Mouse (Mus musculus) urinary bladder, postnatal 14 days (tissue): ENCODE measurements around the gene Iqschfp.

Source experiments
- DNase-seq: peaks from one replicate; pipeline ENCODE4 v3.0.0; 2021; ENCODE audit warnings: low spot score

The Iqschfp gene

DNA sequence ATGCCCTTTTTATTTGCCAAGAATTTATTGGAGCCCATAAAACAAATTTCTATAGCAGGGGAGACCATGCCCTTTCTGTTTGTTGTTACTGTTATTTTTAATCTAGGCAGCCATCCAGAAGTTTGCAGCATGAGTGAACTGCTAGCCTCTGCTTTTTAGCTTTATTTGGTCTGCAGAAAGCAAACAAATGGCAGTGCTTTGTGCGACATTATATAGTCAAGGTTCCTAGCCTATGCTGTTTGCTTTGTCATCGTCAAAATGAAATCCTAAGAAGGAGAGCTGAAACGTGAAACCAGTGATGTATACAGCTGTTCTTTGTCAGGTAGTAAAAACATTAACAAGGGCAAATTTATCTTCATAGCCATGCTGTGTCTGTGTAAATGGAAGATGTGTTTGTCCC, 459.4 kb downstream of the Iqschfp start:
- no peak for DNase-seq

DNA sequence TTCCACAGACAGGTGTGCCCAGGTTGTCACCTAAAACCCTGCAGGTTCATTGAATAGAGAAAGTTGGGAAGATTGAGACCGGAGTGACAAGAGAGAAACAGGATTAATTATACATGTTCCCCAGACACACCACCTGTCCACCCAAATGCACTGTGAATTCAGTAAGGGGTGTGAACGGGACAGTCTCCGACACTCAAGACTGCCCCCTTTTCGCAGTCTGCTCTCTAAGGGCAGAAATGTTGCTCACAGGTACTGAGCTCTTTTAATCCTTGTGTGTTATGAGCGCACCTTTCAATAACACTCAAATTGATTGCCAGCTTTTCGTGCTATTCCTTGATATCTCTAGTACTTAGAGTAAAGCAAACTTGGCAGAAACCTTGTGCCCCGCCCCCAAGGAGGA, 460.9 kb downstream of the Iqschfp start:
- DNase-seq = no peak

DNA sequence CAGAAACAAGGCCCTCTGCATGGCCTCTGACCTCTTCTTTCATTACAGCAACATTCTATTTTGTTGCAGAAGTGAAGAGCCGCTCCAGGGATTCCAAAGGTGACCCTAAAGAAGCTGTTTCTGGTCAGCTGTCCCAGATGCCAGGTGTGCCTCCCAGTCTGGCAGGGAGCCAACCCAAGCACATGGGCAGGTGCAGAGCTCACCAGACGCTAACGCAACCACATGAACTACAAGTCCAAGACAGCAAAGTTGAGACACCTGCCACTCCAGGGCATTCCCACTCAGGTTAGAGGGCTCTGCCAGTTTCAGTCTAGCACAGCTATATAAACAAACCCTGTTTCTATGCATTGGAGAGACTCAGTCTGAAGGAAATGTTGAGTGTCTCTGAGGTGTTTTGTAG, 461.5 kb downstream of the Iqschfp start:
- no peak for DNase-seq

DNA sequence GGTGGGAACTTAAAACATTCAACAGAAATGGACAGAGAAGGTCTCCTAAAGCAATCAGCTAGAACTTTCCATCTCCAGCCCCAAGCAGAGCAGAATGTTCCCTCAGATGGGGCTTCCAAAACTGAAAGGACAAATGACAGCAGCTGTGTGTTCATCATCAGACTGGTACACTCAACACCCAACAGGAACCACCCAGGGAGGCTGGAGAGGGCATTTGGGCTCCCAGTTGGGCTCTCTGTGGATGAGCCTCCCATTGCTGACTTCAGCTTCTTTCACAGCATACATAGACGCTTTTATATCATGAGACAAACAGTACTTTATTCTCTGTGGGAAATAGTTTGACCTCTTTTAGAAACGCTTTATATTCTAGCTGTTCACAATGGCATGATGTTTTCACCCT, 464.5 kb downstream of the Iqschfp start:
- DNase-seq = no peak

DNA sequence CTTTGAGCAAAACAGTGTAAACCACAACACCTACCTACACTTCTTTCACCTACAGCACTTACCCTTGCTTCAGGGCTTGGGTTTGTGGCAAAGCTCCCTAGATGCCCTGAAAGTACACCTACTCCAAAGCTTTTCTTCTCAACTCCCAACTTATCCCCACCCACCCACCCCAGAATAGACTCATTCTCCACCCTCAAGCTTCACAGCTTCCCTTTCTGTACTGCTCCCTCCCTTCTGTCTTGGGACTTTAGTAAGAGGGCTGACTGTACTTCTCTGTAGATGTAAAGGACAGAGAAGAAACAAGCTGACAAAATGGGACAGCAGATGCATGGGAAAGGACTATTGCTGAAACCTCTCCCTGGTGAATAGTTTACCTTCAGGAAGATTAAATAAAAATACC, 476.0 kb downstream of the Iqschfp start:
- no peak for DNase-seq

DNA sequence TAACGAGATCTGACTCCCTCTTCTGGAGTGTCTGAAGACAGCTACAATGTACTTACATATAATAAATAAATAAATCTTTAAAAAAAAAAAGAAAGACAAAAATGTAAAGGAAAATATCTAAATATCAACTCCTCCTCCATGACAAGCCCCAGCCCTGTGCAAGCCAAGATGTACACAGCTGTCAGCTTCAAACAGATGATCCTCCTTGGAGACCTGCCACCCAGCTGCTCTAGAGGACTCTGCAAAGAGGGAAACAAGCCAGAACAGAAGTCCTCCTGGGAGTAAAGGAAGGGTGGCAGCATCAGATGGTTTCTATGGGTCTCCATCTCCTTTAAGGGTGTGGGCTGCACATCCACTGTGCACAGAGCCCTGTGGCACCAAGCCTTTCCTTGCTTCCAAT, 480.9 kb downstream of the Iqschfp start:
- DNase-seq = no peak

DNA sequence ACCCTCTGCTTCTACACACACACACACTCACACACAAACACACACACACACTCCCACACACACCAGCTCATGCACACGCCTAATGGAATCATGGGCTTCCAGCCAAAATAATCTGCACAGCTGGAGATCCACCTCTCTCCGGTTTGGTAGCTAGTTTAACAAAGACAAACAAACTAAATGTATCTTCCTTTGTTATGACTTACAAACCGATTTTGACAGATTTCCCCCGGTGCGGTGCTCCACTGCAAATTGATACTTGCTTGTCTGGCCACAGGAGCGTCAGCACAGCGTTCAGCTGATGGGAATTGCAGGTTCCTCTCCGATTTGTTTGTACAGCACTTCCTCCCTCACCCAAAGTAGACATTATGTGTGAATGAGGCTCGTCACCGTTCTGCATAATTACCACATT, 483.1 kb downstream of the Iqschfp start:
- DNase-seq = no peak

DNA sequence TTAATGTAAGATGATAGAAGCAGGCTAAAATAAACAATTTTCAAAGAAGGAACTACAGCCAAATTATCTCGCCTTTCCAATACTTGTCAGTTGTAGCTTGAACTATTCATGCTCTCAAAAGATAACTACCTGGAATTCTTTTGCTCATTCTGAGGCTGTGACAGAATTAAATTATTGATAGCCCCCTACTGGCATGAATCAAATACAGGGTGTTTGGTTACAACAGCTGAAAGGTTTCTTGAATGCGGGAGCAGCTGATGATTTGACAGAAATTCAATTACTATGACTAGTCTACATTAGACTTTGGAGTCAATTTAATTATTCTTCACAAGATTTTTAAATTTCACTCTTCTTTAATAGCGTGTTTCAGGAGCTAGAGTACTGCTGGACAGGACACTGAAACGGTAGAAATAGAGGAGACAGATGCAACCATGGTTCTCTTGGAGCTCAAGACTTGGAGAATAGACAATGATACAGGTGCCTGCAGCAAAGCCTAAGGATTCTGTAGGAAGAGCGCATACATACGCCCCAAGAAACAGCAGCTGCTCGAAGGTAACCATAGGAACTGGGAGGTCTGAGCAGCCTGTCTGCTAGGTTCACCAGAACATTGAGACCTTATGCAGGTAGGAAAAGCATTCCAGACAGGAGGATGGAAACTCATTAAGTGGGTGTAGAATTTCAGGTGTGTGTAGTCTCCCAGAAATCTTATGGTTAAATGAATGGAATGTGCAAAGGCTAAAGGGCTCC, 485.6 kb downstream of the Iqschfp start:
- no peak for DNase-seq

DNA sequence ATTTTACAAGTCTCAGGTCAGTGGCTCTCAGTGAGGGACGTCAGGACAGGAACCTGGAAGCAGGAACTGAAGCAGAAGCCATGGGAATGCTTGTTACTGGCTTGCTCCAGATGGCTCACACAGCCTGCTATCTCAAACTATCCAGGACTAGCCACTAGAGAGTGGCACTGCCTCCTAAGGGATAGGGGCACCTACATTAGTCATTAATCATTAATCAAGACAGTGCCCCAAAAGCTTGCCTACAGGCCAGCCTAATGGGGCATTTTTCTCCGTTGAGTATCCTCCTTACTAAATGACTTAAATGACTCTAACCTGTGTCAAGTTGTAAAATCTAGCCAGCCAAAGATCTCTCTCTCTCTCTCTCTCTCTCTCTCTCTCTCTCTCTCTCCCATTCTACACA, 486.8 kb downstream of the Iqschfp start:
- DNase-seq = no peak

DNA sequence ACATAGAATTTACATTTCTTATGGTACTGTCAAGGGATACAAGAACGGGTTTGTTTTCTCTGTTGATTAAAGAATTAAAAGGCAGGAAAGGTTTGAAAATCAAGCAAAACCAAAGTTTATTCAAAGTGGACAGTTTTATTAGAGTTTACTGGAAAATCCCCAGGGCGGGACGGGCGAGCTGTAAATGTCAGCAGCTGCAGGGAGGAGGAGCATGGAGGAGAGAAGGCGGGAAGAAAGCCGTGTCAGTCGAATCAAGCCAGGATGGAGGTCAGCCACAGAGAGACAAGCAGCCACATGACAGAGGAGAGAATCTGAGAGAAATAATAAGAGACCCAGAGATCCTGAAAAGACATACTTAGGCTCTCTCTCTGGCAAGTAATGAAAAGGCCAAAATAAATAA, 487.2 kb downstream of the Iqschfp start:
- peak; percentile 16 for DNase-seq

DNA sequence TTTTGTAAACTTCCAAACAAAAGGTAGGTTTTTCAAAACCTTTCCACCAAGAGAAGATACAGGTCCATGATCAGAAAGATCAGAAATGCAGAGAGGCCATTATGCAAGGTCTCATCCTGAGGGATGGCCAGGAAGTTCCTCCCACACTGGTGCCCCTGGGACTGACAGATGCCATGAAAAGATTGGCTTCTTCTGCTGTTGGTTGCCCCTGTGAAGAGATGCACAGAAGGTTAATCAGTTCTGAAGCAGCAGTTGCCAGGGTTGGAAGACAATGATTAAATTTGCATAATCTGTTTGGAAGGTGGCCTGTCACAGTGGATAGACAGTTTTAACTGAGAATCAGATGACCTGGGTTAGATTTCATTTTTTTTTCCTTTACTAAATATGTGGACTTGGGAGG, 491.6 kb downstream of the Iqschfp start:
- DNase-seq = no peak

DNA sequence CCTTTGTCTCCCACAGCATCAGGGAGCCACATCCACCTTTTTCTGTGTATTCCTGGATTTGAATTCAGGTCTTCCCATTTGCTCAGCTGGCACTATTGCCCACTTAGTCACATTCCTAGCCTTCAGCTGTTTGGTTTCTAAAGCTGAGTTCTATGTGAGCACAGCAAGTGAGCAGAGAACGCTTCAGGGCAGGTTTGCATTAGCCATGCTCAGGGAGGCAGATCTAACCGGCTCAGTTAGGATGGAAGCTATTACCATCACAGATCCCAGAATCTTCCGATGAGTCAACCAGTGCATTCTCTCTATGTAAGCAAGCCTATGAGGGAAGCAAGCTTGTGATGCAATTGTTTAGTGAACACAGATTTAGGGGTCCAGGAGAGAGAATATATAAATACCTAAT, 493.5 kb downstream of the Iqschfp start:
- DNase-seq = no peak

DNA sequence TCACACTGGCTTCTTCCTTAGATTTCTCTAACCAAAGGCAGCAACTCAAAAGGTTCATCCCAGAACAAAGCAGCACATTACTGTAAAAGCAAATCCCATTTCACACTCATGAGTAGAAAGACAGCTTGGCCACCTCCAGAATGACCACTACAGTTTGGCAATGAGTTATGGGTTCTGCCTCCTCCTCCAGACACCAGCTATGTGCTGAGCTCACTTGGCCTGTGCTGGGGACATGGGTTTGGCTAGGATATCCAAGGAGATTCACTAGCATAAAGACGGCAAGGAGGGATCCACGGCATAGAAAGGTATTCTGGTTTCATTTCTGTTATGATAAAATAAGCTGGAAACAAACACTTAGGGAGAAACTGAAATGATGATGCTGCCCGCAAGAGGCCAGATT, 496.0 kb downstream of the Iqschfp start:
- DNase-seq = no peak

DNA sequence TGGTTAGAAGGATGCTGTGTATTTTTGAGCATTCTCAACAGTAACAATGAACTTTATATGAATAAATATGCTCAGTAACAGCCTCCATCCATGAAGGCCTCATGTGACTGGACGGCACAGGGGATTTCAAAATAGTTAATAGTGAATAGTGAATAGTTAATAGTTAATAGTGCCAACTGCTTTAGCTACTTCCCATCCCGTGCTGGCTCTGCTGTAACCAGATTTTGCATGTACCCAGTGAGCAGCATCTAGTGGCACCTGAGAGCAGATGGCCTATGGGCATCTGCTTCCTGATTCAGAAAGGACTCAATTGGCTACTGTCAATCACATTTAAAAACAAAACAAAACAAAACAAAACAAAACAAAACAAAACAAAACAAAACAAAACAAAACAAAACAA, 501.5 kb downstream of the Iqschfp start:
- no peak for DNase-seq

DNA sequence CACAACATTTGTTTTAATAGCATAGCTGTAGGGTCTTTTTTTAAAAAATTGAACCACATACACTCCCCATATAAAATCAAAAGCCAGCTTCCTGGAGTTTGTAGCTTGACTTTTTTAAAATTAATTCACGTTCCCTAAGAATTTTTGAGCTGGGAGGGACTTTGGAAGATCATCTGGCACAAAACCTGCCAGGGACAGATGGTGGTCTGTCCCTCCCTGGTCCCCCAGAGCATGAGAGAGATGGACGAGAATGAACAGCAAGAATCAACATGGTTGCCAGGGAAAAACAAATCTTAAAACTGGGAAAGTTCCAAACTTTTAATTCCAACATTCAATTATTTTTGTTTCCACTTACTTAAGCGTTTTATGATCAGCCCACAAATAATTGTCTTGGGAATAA, 506.7 kb downstream of the Iqschfp start:
- no peak for DNase-seq

DNA sequence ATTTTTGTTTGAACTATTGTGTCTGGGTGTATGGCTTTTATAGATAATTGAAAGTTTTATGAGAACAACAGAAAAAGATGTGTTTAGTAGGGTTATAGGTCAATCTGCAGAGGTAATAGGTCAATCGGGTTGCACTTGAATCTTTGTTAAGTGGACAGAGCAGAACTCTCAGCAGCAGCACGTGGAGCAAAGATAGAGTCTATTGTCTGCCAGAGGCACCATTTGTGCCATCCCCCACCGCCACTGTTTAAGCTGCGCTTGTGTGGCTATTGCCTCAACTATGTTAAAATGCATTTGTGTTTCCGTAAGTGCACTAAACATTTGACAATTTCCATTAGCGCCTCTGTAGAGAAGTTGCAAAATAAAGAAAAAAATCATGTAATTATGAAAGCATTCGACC, 508.1 kb downstream of the Iqschfp start:
- DNase-seq = no peak

DNA sequence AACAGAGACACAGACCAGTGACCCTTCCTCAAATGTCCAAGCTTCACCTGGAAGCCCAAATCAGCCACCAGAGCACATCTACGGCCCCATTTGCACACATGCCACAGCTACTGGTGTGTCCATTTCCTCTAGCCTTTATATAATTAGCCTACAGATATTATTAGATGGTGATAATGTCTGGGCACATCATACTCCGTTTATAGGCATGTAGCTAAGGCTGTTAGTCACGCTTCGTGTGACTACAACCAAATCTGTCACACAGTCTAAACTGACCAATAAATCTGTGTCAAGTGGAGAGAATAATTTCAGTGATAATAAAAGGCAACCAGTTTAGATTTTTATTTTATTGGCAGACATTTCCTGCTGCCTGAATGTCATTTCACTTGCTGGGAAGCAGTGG, 511.3 kb downstream of the Iqschfp start:
- DNase-seq = no peak

DNA sequence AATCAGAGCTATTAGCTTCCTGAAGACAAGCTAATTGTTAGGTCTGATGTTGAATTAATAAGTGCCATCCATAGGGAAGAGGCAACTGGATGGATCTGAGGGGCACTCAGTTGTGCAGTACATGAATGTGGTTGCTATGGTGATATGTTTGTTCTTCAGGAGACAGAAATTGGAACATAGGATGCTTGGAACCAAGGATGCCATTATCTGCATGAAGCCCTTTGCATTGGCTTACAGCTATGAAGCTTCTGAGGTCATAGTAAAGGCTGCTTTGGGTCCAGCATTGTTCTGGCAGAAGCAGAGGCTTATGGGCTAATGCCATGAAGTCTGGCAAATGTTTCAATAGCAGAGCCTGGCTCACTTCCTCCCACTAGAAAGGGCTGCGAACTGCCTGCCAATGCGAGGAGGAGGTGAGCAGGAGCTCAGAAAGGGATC, 511.8 kb downstream of the Iqschfp start:
- no peak for DNase-seq

DNA sequence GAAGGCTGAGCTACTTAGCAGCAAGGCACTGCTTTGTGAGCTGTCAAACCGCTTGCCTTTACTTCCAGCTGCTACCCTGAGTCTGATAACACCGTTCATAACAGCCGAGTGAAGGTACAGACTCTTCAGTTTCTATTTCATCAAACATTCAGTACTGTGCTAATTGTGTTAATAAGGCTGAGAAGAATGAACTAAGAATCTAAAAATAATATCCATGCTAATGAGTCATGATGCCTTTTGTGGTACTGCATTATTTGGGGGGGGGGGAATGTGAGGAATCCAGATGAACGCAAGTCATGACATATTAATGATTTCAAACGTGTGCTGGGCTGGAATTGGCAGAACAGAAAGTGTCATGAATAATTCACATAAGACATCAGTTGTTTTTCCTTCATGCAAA, 513.7 kb downstream of the Iqschfp start:
- DNase-seq = no peak

DNA sequence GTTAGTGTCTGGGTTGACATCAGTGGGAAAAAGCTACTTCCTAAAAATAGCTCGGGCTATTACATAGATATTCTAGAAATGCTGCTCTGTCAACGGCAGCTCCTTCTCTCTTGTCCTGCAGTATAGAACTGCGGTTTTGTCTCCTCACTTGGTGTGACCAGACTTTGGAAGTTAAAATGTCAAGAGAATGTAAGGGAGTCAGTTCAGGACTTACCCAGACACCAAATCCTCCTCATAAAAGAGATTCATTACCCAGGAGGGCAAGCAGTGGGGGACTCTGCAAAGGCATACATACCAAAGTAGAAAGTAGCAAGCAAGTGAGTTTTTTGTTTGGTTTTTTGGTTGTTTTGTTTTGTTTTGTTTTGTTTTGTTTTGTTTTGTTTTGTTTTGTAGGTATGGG, 520.2 kb downstream of the Iqschfp start:
- no peak for DNase-seq

DNA sequence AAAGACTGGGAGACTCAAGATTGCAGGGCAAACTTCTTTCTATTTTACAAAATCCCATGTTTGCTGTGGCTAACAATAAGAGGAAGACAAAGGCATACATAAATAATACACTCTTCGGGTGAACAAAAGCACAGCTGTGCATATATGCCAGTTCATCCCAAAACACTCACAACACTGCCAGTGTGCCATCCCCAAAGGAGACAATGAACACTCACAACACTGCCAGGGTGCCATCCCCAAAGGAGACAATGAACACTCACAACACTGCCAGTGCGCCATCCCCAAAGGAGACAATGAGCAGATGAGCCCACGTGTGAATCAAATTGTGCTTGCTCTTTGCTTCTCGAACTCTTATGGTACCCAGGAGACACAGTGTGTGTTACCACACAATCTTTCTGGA, 527.8 kb downstream of the Iqschfp start:
- DNase-seq = no peak

DNA sequence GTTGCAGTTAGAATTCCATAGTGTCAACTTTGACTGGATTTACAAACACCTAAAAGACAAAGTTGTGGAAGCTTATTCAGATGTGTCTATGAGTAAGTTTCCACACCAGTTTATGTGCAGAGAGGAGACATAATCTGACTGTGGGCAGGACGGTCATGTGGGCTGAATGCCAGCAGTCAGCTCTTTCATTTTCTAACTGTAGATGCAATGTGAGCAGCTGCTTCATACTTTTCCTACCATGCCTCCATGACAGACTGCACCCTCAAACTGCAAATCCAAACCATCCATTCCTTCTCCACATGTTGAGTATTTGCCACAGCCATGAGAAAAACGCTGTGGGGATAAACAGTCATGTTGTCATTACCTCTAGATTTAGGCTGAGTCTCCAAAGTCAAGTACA, 528.9 kb downstream of the Iqschfp start:
- no peak for DNase-seq

DNA sequence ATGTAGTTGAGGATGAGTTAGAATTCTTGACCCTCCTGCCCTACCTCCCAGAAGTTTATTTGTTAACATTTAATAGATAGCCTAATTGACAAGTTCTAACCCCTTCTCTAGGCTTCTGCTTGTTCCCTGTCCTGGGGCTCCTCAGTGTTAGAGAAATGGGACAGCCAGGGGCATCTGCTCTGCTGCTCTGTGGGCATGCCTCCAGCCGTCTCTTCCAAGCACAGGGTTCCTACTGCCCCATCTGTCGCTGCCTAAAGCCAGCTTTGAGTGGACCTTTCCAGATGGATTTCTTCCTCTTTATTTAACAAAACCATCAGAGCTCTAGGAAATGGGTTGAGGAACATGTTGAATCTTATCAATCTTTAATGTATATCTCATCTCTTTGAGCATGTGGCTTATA, 529.8 kb downstream of the Iqschfp start:
- DNase-seq = no peak

DNA sequence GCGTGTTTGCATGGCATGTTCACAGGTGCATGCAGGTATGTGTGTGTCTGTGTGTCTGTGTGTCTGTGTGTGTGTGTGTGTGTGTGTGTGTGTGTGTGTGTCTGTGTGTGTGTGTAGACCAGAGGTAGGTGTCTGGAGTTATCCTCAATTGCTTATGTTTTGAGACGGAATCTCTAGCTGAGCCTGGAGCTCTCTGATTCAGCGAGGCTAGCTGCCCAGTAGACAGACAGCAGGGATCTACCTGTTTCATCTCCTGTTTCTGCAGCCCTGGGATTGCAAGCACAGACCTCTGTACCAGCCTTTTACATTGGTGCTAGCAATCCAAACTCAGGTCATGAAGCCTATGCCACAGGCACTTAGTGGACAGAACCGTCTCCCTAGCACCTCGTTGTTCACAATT, 536.0 kb downstream of the Iqschfp start:
- no peak for DNase-seq

DNA sequence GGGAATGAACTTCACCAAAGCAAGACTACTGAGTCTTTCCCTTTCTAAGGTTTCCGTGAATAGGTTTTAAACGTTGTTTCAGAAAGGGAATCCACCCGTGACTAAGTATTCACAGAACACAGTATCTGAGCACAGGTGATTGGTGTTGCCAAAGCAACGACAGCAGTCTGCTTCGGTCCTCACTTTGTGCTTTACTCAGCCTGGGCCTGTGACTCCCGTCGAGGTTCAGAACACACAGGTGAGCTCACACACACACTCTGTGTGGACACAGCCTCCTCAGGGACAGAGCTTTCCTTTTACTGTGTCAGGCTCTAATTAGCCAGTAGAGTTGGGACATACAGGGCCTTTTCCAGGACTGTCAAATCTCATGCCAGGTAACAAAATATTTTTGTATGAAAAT, 542.4 kb downstream of the Iqschfp start:
- no peak for DNase-seq
